Mouse (Mus musculus): ENCODE results near the gene Sptbn2.

DNA sequence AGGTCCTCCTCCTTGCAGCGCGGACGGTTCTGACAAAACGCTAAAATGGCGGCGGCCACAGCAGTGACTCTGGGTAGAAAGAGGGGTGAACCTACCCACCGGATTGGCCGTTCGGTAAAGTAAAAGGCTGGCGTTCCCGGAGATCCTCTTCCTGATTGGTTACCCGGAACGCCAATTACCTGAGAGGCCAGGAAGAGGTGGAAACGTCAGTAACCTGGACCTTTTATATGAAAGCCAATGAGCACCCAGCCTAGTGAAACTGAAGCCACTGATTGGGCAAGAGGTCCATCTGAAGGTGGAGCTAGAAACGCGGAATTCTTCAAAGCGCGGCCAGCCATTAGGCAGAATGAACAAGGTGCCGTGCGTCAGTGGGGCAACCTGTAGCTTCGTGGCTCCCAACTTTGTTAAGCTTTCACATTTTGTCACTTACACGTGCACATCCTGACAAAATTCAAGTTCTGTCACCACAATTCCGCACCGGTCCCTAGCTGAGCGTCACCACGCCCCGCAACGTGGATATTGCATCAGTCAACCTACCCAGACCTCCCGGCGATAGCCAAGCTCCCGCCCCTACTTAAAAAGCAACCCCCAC lies 83.0 kb downstream of the Sptbn2 start, which contains the start of gene Rbm4:
- TF ChIP-seq CTCF (IDR thresholded peaks at IDR 0.05; ENCODE audit: low read depth) (no peak), EP300 (IDR thresholded peaks at IDR 0.05; ENCODE audit: low read depth) (no peak)

Measured in heart, postnatal 0 days (tissue).